Mouse (Mus musculus) thymus, adult 2 months (tissue): ENCODE results near the gene Map4k3. TPM values are rescaled to one million over a fixed set of nuclear protein-coding genes. Genes with fewer than 3 reads are reported as not detected.

Experiments
- DNase-seq: peaks from one replicate; pipeline ENCODE4 v3.0.0; 2021
- H3K27ac ChIP-seq: fragments of 200-500 bp; 2 replicates; pipeline ENCODE4 v1.5.1; 2012; ENCODE audit warnings: low read length, control low read depth; ENCODE audit not compliant: control insufficient read depth, insufficient read depth
- H3K27me3 ChIP-seq: fragments of 200-500 bp; 2 replicates; pipeline ENCODE4 v1.6.1; 2012; ENCODE audit warnings: mild to moderate bottlenecking, low read length, moderate library complexity, mixed read lengths; ENCODE audit not compliant: control insufficient read depth, insufficient read depth
- H3K36me3 ChIP-seq: fragments of 200-500 bp; 2 replicates; pipeline ENCODE4 v1.6.1; 2012; ENCODE audit warnings: mild to moderate bottlenecking, low read length, moderate library complexity; ENCODE audit not compliant: control insufficient read depth, insufficient read depth
- H3K4me1 ChIP-seq: fragments of 200-500 bp; replicated peaks from 2 replicates; pipeline ENCODE4 v1.6.1; 2012; ENCODE audit warnings: low read length; ENCODE audit not compliant: control insufficient read depth, insufficient read depth
- H3K4me3 ChIP-seq: fragments of 200-500 bp; 2 replicates; pipeline ENCODE4 v1.5.1; 2012; ENCODE audit warnings: mild to moderate bottlenecking, low read length, control low read depth, moderate library complexity; ENCODE audit not compliant: control insufficient read depth, insufficient read depth
- CTCF ChIP-seq: fragments of 200-500 bp; IDR thresholded peaks from 2 replicates; pipeline ENCODE4 v1.5.1; 2012; ENCODE audit warnings: mild to moderate bottlenecking, control low read depth, low read length, moderate library complexity, borderline replicate concordance; ENCODE audit not compliant: control insufficient read depth, poor library complexity, insufficient read depth; ENCODE audit errors: extremely low read depth
- POLR2A ChIP-seq: fragments of 200-500 bp; IDR thresholded peaks from 2 replicates; pipeline ENCODE4 v1.6.1; 2012; ENCODE audit warnings: mild to moderate bottlenecking, low read length, control low read depth, moderate library complexity; ENCODE audit not compliant: control insufficient read depth, poor library complexity, insufficient read depth; ENCODE audit errors: extremely low read depth
- WGBS: fragments of 180-500 bp; shearing (Covaris S2); methylation state at CpG from one replicate; pipeline ENCODE4 v1.1.7; 2018; 5-methylcytosine and 5-hydroxymethylcytosine counted together
- polyA plus RNA-seq: library from polyadenylated mRNA; depleted of rRNA; stranded (reverse); fragments of >200 nt; gene quantifications from 2 replicates; pipeline ENCODE4 v1.2.3, GENCODE M21; 2012

Gene Map4k3
- polyA plus RNA-seq, 1 experiment, result 5.9 TPM

GRCm38 (mm10) chr17:80603079-80603625, 125.1 kb downstream of the Map4k3 start:
- 97% methylated on average over 19 of the region's 19 CpGs for WGBS
- Histone ChIP-seq H3K27ac (no peak overlapping the region), H3K27me3 (no peaks in the 10 kb centered on the region), H3K4me3 (no peak overlapping the region), H3K4me1 (no peaks in the 10 kb centered on the region), H3K36me3 (peaks cover 3% of the 10 kb centered on the region; the same call in 1 of the 2 replicates)
- TF ChIP-seq CTCF (no peak), POLR2A (no peak)
- no peak for DNase-seq

GRCm38 (mm10) chr17:80601371-80601770, 126.9 kb downstream of the Map4k3 start:
- no peak overlapping the region for H3K27ac ChIP-seq
- no peak overlapping the region for H3K4me3 ChIP-seq
- H3K4me1 ChIP-seq, result no peaks in the 10 kb centered on the region
- DNase-seq, result peak; percentile 7
- no peaks in the 10 kb centered on the region for H3K27me3 ChIP-seq
- no peaks in the 10 kb centered on the region for H3K36me3 ChIP-seq
- 89% methylated on average over 13 of the region's 13 CpGs for WGBS
- TF ChIP-seq POLR2A (no peak), CTCF (no peak)

- H3K4me3 ChIP-seq, result no peak overlapping the region
- WGBS, result 94% methylated on average over 6 of the region's 6 CpGs
- no peaks in the 10 kb centered on the region for H3K4me1 ChIP-seq
- TF ChIP-seq POLR2A (no peak), CTCF (no peak)
- H3K27ac ChIP-seq, result no peak overlapping the region
- no peaks in the 10 kb centered on the region for H3K27me3 ChIP-seq
- no peak for DNase-seq
- no peaks in the 10 kb centered on the region for H3K36me3 ChIP-seq
Measured at GRCm38 (mm10) chr17:80583051-80583450, 145.2 kb downstream of the Map4k3 start.

GRCm38 (mm10) chr17:80579901-80580300, 148.4 kb downstream of the Map4k3 start:
- 95% methylated on average over 6 of the region's 6 CpGs for WGBS

GRCm38 (mm10) chr17:80579089-80579488, 149.2 kb downstream of the Map4k3 start:
- no peaks in the 10 kb centered on the region for H3K36me3 ChIP-seq
- H3K27me3 ChIP-seq, result no peaks in the 10 kb centered on the region
- no peak overlapping the region for H3K27ac ChIP-seq
- 97% methylated on average over 9 of the region's 9 CpGs for WGBS
- no peaks in the 10 kb centered on the region; the same call in 1 of the 2 replicates for H3K4me1 ChIP-seq
- TF ChIP-seq POLR2A, result no peak
- no peak overlapping the region for H3K4me3 ChIP-seq
- DNase-seq, result no peak

More at GRCm38 (mm10) chr17:80579901-80580300, 148.4 kb downstream of the Map4k3 start:
- no peak for DNase-seq
- TF ChIP-seq POLR2A (no peak), CTCF (no peak)
- no peaks in the 10 kb centered on the region for H3K27me3 ChIP-seq
- no peak overlapping the region for H3K27ac ChIP-seq
- no peak overlapping the region for H3K4me3 ChIP-seq
- no peaks in the 10 kb centered on the region; the same call in 1 of the 2 replicates for H3K4me1 ChIP-seq
- no peaks in the 10 kb centered on the region for H3K36me3 ChIP-seq

GRCm38 (mm10) chr17:80578041-80578440, 150.2 kb downstream of the Map4k3 start:
- no peak for DNase-seq
- H3K27me3 ChIP-seq, result no peaks in the 10 kb centered on the region
- 100% methylated on average over 1 of the region's 1 CpGs for WGBS
- no peak overlapping the region for H3K4me3 ChIP-seq
- H3K36me3 ChIP-seq, result no peaks in the 10 kb centered on the region
- no peak overlapping the region for H3K27ac ChIP-seq
- TF ChIP-seq POLR2A (no peak), CTCF (no peak)
- no peaks in the 10 kb centered on the region; the same call in 1 of the 2 replicates for H3K4me1 ChIP-seq

- Histone ChIP-seq H3K27ac (no peak within 1 kb of the TSS), H3K36me3 (no peaks in the 10 kb centered on the region), H3K4me3 (no peak within 1 kb of the TSS), H3K27me3 (no peaks in the 10 kb centered on the region), H3K4me1 (no peaks in the 10 kb centered on the region; the same call in 1 of the 2 replicates)
- WGBS, result 79% methylated on average over 15 of the region's 15 CpGs
- TF ChIP-seq CTCF, result no peak
- no peak for TF ChIP-seq POLR2A
- no peak for DNase-seq
Measured at GRCm38 (mm10) chr17:80577639-80578038, 150.6 kb downstream of the Map4k3 start, which contains the start of gene Cdkl4. Cdkl4 (minus strand) TSS chr17:80577813.
